Mouse (Mus musculus) subcutaneous adipose tissue, adult 2 months (tissue): ENCODE data around the gene Tsr1. TPM values are rescaled to one million over a fixed set of nuclear protein-coding genes. Genes with fewer than 3 reads are reported as not detected.

Experiments
- polyA plus RNA-seq: library from polyadenylated mRNA; depleted of rRNA; stranded (reverse); fragments of >200 nt; gene quantifications from 2 replicates; pipeline ENCODE4 v1.2.3, GENCODE M21; 2012; ENCODE audit warnings: low replicate concordance; rRNA removed

Gene Tsr1
- 11.0 and 32.9 TPM in 2 replicates for polyA plus RNA-seq

DNA sequence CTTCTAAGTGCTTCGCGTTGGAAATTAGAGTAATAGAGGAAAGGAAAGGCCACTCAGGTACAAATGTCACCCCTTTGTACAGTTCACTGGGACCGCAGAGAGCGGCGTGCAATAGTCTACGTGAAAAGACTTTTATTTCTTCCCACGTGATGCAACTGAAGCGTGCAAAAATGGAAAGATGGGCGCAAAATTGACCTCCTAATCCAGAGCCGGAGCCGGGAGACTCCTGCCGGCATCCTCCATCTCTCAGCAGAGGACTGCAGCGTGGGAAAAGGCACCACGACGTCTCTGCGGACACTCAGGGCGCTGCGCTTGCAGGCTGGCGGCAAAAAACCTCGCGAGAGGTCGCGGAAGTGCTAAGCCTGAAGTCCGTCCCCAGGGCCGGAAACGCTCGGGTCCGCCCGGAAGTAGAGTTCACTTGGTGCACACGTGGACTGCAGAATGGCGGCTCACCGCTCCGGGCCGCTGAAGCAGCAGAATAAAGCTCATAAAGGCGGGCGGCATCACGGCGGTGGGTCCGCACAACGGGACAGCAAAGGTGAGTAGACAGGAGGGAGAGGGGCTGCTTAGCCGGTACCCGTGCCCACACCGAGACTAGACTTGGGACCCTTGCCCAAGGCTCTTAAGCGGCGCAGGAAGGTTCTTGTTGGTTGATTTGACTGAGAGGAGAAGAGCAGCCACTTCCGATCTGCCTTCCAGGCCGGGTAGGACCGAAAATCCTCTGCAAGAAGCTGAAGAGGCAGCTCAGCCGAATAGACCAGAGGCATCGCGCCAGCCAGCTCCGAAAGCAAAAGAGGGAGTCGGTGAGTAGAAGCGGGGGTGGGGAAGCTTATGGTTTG, at the start of gene Tsr1:
Tsr1 (plus strand) TSS at position 394 of the 839 bp plus-strand sequence.

DNA sequence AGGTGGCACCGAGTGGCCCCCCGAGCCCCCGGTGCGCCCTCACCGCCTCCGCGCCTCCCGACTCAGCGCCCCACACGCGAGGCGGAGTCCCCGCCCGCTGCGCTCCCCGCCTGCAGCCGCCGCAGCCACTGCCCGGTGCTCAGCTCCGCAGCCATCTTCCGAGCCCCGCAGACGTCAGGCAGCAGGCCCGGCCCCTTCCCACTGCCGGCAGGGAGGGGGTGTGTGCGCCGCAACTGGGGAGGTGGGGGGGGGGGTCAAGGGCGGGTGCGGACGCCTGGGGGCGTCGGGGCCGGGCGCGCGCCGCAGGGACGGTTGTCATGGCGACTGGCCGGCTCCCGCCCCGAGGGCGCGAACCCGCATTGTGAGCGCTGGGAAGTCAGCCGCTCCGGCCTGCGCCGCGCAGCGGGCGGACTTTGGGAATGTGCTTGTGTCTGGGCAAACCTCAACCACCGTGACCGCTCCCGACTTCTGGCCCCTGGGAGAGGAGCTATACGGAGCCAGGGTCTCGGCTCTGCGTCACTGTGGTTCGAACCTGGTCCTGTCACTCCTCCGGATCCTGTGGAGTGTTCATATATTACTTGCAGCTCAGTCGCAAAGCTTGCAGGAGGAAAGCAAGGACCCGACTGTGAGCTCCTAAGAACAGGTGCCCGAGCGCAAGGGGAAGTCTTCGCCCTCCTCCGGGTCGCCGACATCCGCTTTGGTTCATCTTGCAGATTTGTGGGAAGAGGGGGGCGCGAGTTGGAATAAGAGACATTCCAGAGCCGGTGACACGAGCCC, 782 bp upstream of the Tsr1 start, which contains the start of gene Sgsm2:
Sgsm2 (minus strand) TSS at position 160 of the 777 bp plus-strand sequence.

DNA sequence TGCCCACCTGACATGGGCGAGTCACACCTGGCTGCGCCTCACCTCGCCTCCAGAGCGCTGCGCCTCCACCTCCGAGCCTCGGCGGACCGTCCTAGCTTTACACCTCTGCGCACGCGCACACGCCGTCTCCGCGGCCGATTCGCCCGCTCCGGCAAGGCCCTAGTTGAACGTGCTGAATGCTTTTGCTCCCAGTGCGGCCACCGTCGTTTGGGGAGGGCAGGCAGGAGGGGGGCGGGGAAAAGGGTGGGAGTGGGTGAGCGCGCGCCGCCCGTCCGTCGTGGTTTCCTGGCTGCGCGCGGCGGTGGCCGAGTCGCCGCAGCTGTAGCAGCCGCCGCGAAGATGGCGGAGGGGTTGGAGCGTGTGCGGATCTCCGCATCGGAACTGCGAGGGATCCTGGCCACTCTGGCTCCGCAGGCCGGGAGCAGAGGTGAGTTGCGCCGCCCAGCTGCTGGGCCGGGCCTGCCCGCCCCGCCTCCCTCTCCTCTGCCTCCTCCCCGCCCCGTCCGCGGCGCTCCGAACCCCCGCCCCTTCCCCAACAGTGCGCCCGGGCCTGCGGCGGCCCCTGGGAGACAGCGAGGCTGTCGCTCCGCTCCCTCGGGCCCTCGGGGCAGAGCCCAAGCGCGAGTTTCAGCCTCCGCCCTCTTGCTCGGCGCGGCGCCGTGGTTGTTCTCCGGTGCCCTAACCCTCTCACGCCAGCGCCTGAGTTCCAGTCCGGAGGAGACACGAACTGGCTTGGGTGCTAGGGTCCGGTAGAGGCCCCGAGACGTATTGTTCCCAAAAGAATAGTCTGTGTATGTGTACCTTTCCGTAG, 27.9 kb downstream of the Tsr1 start, which contains the start of the genes Smg6 and Srr:
Smg6 (plus strand) TSS at position 247 of the 811 bp plus-strand sequence.
Srr (minus strand) TSS at position 372 of the 811 bp plus-strand sequence.

Other genes starting within 250 kb of the Tsr1 start
- 102 and 136 TPM in 2 replicates for gene Cluh, start 248.6 kb upstream of the Tsr1 start, polyA plus RNA-seq
- 31.4 and 31.7 TPM in 2 replicates for gene Pafah1b1, start 173.4 kb upstream of the Tsr1 start, polyA plus RNA-seq
- gene Mettl16, start 127.2 kb upstream of the Tsr1 start, polyA plus RNA-seq: 2.4 and 5.8 TPM in 2 replicates
- 10.6 and 20.7 TPM in 2 replicates for gene Mnt, start 67.2 kb upstream of the Tsr1 start, polyA plus RNA-seq
- 19.2 and 24.2 TPM in 2 replicates for gene Sgsm2, start 1.0 kb upstream of the Tsr1 start, polyA plus RNA-seq
- gene Smg6, start 27.8 kb downstream of the Tsr1 start, polyA plus RNA-seq: 27.4 and 49.0 TPM in 2 replicates
- 13.4 and 16.7 TPM in 2 replicates for gene Srr, start 27.9 kb downstream of the Tsr1 start, polyA plus RNA-seq